Comparison of ENCODE assay signal across 15 mouse cellular contexts in the genomic region with DNA sequence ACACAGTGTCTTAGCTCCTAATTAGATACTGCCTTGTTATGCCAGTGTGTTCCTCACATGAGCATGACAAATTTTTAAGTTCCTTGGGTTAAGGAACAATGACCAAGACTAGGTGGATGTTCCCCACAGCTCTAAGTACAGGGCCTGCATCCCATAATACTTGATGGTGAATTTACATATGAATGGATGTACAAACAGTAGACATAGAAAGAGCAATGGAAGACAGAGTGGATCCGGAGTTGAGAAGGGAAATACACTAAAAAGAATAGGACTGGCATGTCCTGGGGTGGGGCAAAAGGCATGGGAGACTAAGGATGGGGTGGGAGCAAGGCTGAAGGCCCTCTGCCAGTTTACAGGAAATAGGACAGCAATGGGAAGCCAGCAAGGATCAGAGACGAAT. TPM values are rescaled to one million over a fixed set of nuclear protein-coding genes. Genes with fewer than 3 reads are reported as not detected.
A peak's percentile ranks its signal among the peaks of the same experiment; 100 is the strongest.
DNase-seq lines count a peak whose midpoint lies in the region; ATAC-seq and TF ChIP-seq lines count a peak whose summit lies in the region.
"Had no signal": no experiment of that assay in that cellular context is flagged by ENCODE, and none has a peak within 500 bp of the region (broad histone marks: within the 10 kb centered on the region; RNA-seq: fewer than 3 reads in every experiment).

No protein-coding gene starts in this region.

- no peak overlapping the region for H3K27ac ChIP-seq in limb, embryonic 13.5 days
- H3K27ac ChIP-seq in limb, embryonic 10.5 days: no peak overlapping the region
- 0 out of 2 replicates have a peak overlapping the region, but pooled peaks have one; percentile 1 for H3K27ac ChIP-seq in forebrain, embryonic 13.5 days
- H3K27ac ChIP-seq in liver, embryonic 14.5 days: no peak overlapping the region
- H3K27ac ChIP-seq in neural tube, embryonic 14.5 days (ENCODE audit: low read depth, low read length): no peak overlapping the region
- H3K27ac ChIP-seq: limb, embryonic 12.5 days had no signal

- peaks cover 51% of the 10 kb centered on the region for H3K36me3 ChIP-seq in limb, embryonic 13.5 days
- peaks cover 59% of the 10 kb centered on the region for H3K36me3 ChIP-seq in limb, embryonic 10.5 days
- H3K36me3 ChIP-seq in forebrain, embryonic 13.5 days (ENCODE audit: poor library complexity, severe bottlenecking): peaks cover 42% of the 10 kb centered on the region
- H3K36me3 ChIP-seq in liver, embryonic 14.5 days (replicated peaks; ENCODE audit: control insufficient read depth, insufficient read depth, low read depth): peaks cover 14% of the 10 kb centered on the region
- H3K36me3 ChIP-seq in neural tube, embryonic 14.5 days (ENCODE audit: control insufficient read depth, insufficient read depth, low read length): peaks cover 24% of the 10 kb centered on the region; the same call in 1 of the 2 replicates

- H3K9me3 ChIP-seq in limb, embryonic 13.5 days: no peaks in the 10 kb centered on the region
- H3K9me3 ChIP-seq in limb, embryonic 10.5 days (replicated peaks): no peaks in the 10 kb centered on the region
- no peaks in the 10 kb centered on the region for H3K9me3 ChIP-seq in forebrain, embryonic 13.5 days (replicated peaks)
- no peaks in the 10 kb centered on the region for H3K9me3 ChIP-seq in liver, embryonic 14.5 days (ENCODE audit: control insufficient read depth, low read length)
- H3K9me3 ChIP-seq in neural tube, embryonic 14.5 days (ENCODE audit: control insufficient read depth, low read length): no peaks in the 10 kb centered on the region
- H3K9me3 ChIP-seq: limb, embryonic 12.5 days had no signal

- no peak for TF ChIP-seq EP300 in liver, embryonic 14.5 days (IDR thresholded peaks at IDR 0.05; ENCODE audit: low read depth)

- TF ChIP-seq CTCF in liver, embryonic 14.5 days (IDR thresholded peaks at IDR 0.05; ENCODE audit: low read depth): no peak

- no peak for DNase-seq in limb, embryonic 10.5 days (ENCODE audit: low spot score)
- no peak for DNase-seq in liver, embryonic 14.5 days (ENCODE audit: low read depth in 3 of 3, low spot score in 3 of 3)
- DNase-seq in left cerebral cortex, adult 18-20 months (ENCODE audit: low spot score in 2 of 2): no peak
- DNase-seq in adrenal gland, adult 2 months: no peak
- DNase-seq: gastrocnemius, postnatal 10 days had no signal

- no peaks in the 10 kb centered on the region for H3K27me3 ChIP-seq in limb, embryonic 13.5 days
- no peaks in the 10 kb centered on the region for H3K27me3 ChIP-seq in limb, embryonic 10.5 days (ENCODE audit: low read depth, poor library complexity, severe bottlenecking)
- H3K27me3 ChIP-seq in forebrain, embryonic 13.5 days: no peaks in the 10 kb centered on the region
- no peaks in the 10 kb centered on the region for H3K27me3 ChIP-seq in liver, embryonic 14.5 days (ENCODE audit: control insufficient read depth, insufficient read depth, low read length)
- H3K27me3 ChIP-seq in neural tube, embryonic 14.5 days (ENCODE audit: control insufficient read depth, insufficient read depth, low read length): no peaks in the 10 kb centered on the region
- H3K27me3 ChIP-seq: limb, embryonic 12.5 days had no signal

- H3K9ac ChIP-seq in limb, embryonic 13.5 days: no peak overlapping the region
- H3K9ac ChIP-seq in forebrain, embryonic 13.5 days: peak overlapping the region; percentile 53
- H3K9ac ChIP-seq in liver, embryonic 14.5 days (replicated peaks): peak overlapping the region; percentile 23; the same call in 1 of the 2 replicates
- no peak overlapping the region for H3K9ac ChIP-seq in neural tube, embryonic 14.5 days (replicated peaks; ENCODE audit: low read depth, low read length)
- H3K9ac ChIP-seq: limb, embryonic 12.5 days had no signal

- 75% methylated on average over 2 of the region's 2 CpGs for WGBS in limb, embryonic 13.5 days
- WGBS in limb, embryonic 10.5 days: 87% methylated on average over 2 of the region's 2 CpGs
- 43% methylated on average over 2 of the region's 2 CpGs for WGBS in forebrain, embryonic 13.5 days
- 55% methylated on average over 2 of the region's 2 CpGs for WGBS in liver, embryonic 14.5 days (ENCODE audit: insufficient replicate concordance)
- 52% methylated on average over 2 of the region's 2 CpGs for WGBS in neural tube, embryonic 14.5 days

- ATAC-seq in limb, embryonic 13.5 days (ENCODE audit: low FRiP score, low read depth): no peak
- ATAC-seq in forebrain, embryonic 13.5 days: no peak
- no peak for ATAC-seq in liver, embryonic 14.5 days (ENCODE audit: insufficient read depth)
- no peak for ATAC-seq in neural tube, embryonic 14.5 days (ENCODE audit: low read depth)
- ATAC-seq in CD4-positive, CD25-positive, alpha-beta regulatory T cell, adult 4 months: no peak
- ATAC-seq: intestine, embryonic 16.5 days had no signal

- H3K4me2 ChIP-seq in limb, embryonic 13.5 days (replicated peaks): peak overlapping the region; percentile 29
- peak overlapping the region; percentile 94 for H3K4me2 ChIP-seq in forebrain, embryonic 13.5 days
- peak overlapping the region; percentile 92 for H3K4me2 ChIP-seq in liver, embryonic 14.5 days (ENCODE audit: low read depth)
- H3K4me2 ChIP-seq in neural tube, embryonic 14.5 days (ENCODE audit: low read depth, low read length): peak overlapping the region; percentile 28; the same call in 1 of the 2 replicates
- H3K4me2 ChIP-seq: limb, embryonic 12.5 days had no signal

- peaks cover 47% of the 10 kb centered on the region for H3K4me1 ChIP-seq in limb, embryonic 13.5 days
- H3K4me1 ChIP-seq in limb, embryonic 10.5 days: peaks cover 39% of the 10 kb centered on the region
- peaks cover 46% of the 10 kb centered on the region for H3K4me1 ChIP-seq in forebrain, embryonic 13.5 days
- H3K4me1 ChIP-seq in liver, embryonic 14.5 days (replicated peaks; ENCODE audit: control insufficient read depth in 2 of 2, insufficient read depth in 2 of 2, low read length in 1 of 2): peaks cover 11 to 20% of the 10 kb centered on the region in 2 experiments
- H3K4me1 ChIP-seq in neural tube, embryonic 14.5 days (ENCODE audit: control insufficient read depth, insufficient read depth, low read length): peaks cover 40% of the 10 kb centered on the region

- H3K4me3 ChIP-seq in limb, embryonic 13.5 days: no peak overlapping the region
- H3K4me3 ChIP-seq in limb, embryonic 10.5 days: no peak overlapping the region
- peak overlapping the region; percentile 17; the same call in 1 of the 2 replicates for H3K4me3 ChIP-seq in forebrain, embryonic 13.5 days
- peak overlapping the region in 1 of 2 experiments; percentile 15; a peak in 2 of 4 replicates for H3K4me3 ChIP-seq in liver, embryonic 14.5 days (ENCODE audit: insufficient read depth in 1 of 2, low read depth in 2 of 2, low read length in 2 of 2)
- no peak overlapping the region for H3K4me3 ChIP-seq in neural tube, embryonic 14.5 days (ENCODE audit: low read depth, low read length)

RNA-seq across cellular contexts. Expression of a gene that starts 3.2 kb away (rescaled TPM):
- 35.0 and 38.5 TPM in 2 replicates for polyA plus RNA-seq in limb, embryonic 13.5 days (2015; fragmentation: Nextera tagmentation; extraction: Ambion mirVana)
- polyA plus RNA-seq in limb, embryonic 10.5 days (2016; fragmentation: Nextera tagmentation; extraction: Ambion mirVana): 22.7 and 30.0 TPM in 2 replicates
- 27.5 and 27.9 TPM in 2 replicates for polyA plus RNA-seq in forebrain, embryonic 13.5 days (2015; fragmentation: Nextera tagmentation; extraction: Ambion mirVana)
- polyA plus RNA-seq in liver, embryonic 14.5 days (2012; rRNA removed): 13.4 and 15.1 TPM in 2 replicates
- 11.0 and 11.4 TPM in 2 replicates for polyA plus RNA-seq in liver, embryonic 14.5 days (2014; fragmentation: Nextera tagmentation; extraction: Ambion mirVana)
- 24.1 and 28.2 TPM in 2 replicates for polyA plus RNA-seq in neural tube, embryonic 14.5 days (2014; fragmentation: Nextera tagmentation; extraction: Ambion mirVana)
- 10 to 100 TPM; 44.8 to 50.1 TPM for total RNA-seq in left cerebral cortex, adult 18-20 months (2021)
- 10 to 100 TPM; 47.1 to 50.7 TPM for total RNA-seq in adrenal gland, adult 2 months (2021)
- 50.1 and 57.4 TPM in 2 replicates for polyA plus RNA-seq in adrenal gland, adult 2 months (2012; rRNA removed)
- 10 to 100 TPM in 1 of 2 experiments, 1 to 10 TPM in 1; 6.7 to 13.0 TPM for polyA plus RNA-seq in CD4-positive, CD25-positive, alpha-beta regulatory T cell, adult 4 months (2017; shearing (Covaris generic))

RNA-seq across cellular contexts. Expression of a gene that starts 3.3 kb away (rescaled TPM):
- 26.9 and 27.0 TPM in 2 replicates for polyA plus RNA-seq in limb, embryonic 13.5 days (2015; fragmentation: Nextera tagmentation; extraction: Ambion mirVana)
- polyA plus RNA-seq in limb, embryonic 10.5 days (2016; fragmentation: Nextera tagmentation; extraction: Ambion mirVana): 24.3 and 29.2 TPM in 2 replicates
- polyA plus RNA-seq in forebrain, embryonic 13.5 days (2015; fragmentation: Nextera tagmentation; extraction: Ambion mirVana): 44.5 and 47.4 TPM in 2 replicates
- polyA plus RNA-seq in liver, embryonic 14.5 days (2012; rRNA removed): 12.5 and 12.7 TPM in 2 replicates
- polyA plus RNA-seq in liver, embryonic 14.5 days (2014; fragmentation: Nextera tagmentation; extraction: Ambion mirVana): 10.5 and 11.9 TPM in 2 replicates
- polyA plus RNA-seq in neural tube, embryonic 14.5 days (2014; fragmentation: Nextera tagmentation; extraction: Ambion mirVana): 44.4 and 48.5 TPM in 2 replicates
- 10 to 100 TPM; 62.1 to 64.2 TPM for total RNA-seq in left cerebral cortex, adult 18-20 months (2021)
- 10 to 100 TPM in 1 of 2 experiments, 1 to 10 TPM in 1; 6.8 to 13.0 TPM for total RNA-seq in adrenal gland, adult 2 months (2021)
- polyA plus RNA-seq in adrenal gland, adult 2 months (2012; rRNA removed): 13.4 and 13.9 TPM in 2 replicates
- 10 to 100 TPM; 12.1 to 15.5 TPM for polyA plus RNA-seq in CD4-positive, CD25-positive, alpha-beta regulatory T cell, adult 4 months (2017; shearing (Covaris generic))

RNA-seq across cellular contexts. Expression of a gene that starts 8.9 kb away (rescaled TPM):
- 1.4 and 2.2 TPM in 2 replicates for polyA plus RNA-seq in limb, embryonic 13.5 days (2015; fragmentation: Nextera tagmentation; extraction: Ambion mirVana)
- polyA plus RNA-seq in limb, embryonic 10.5 days (2016; fragmentation: Nextera tagmentation; extraction: Ambion mirVana): 0.44 TPM in 1 of 2 replicates, not detected in the other
- 0.65 and 1.8 TPM in 2 replicates for polyA plus RNA-seq in forebrain, embryonic 13.5 days (2015; fragmentation: Nextera tagmentation; extraction: Ambion mirVana)
- polyA plus RNA-seq in liver, embryonic 14.5 days (2012; rRNA removed): not detected in 2 replicates
- not detected in 2 replicates for polyA plus RNA-seq in liver, embryonic 14.5 days (2014; fragmentation: Nextera tagmentation; extraction: Ambion mirVana)
- 1.9 TPM in 1 of 2 replicates, not detected in the other for polyA plus RNA-seq in neural tube, embryonic 14.5 days (2014; fragmentation: Nextera tagmentation; extraction: Ambion mirVana)
- total RNA-seq in left cerebral cortex, adult 18-20 months (2021): not detected
- total RNA-seq in adrenal gland, adult 2 months (2021): 1 to 10 TPM; 1.2 to 3.0 TPM
- polyA plus RNA-seq in adrenal gland, adult 2 months (2012; rRNA removed): 0.94 and 1.5 TPM in 2 replicates
- not detected for polyA plus RNA-seq in CD4-positive, CD25-positive, alpha-beta regulatory T cell, adult 4 months (2017; shearing (Covaris generic))
- total RNA-seq: megakaryocyte, adult 5-6 weeks had no signal
- polyA plus RNA-seq: C2C12; heart, embryonic 14.5 days; small intestine, adult 2 months had no signal

RNA-seq across cellular contexts. Expression of a gene that starts 12.9 kb away (rescaled TPM):
- polyA plus RNA-seq in limb, embryonic 13.5 days (2015; fragmentation: Nextera tagmentation; extraction: Ambion mirVana): 60.4 and 63.6 TPM in 2 replicates
- polyA plus RNA-seq in limb, embryonic 10.5 days (2016; fragmentation: Nextera tagmentation; extraction: Ambion mirVana): 46.8 and 51.1 TPM in 2 replicates
- 48.0 and 54.7 TPM in 2 replicates for polyA plus RNA-seq in forebrain, embryonic 13.5 days (2015; fragmentation: Nextera tagmentation; extraction: Ambion mirVana)
- 26.4 and 30.1 TPM in 2 replicates for polyA plus RNA-seq in liver, embryonic 14.5 days (2012; rRNA removed)
- 39.3 and 39.7 TPM in 2 replicates for polyA plus RNA-seq in liver, embryonic 14.5 days (2014; fragmentation: Nextera tagmentation; extraction: Ambion mirVana)
- polyA plus RNA-seq in neural tube, embryonic 14.5 days (2014; fragmentation: Nextera tagmentation; extraction: Ambion mirVana): 48.8 and 57.8 TPM in 2 replicates
- total RNA-seq in left cerebral cortex, adult 18-20 months (2021): 10 to 100 TPM; 51.7 to 51.8 TPM
- total RNA-seq in adrenal gland, adult 2 months (2021): 100 to 1,000 TPM; 167 to 207 TPM
- 132 and 174 TPM in 2 replicates for polyA plus RNA-seq in adrenal gland, adult 2 months (2012; rRNA removed)
- polyA plus RNA-seq in CD4-positive, CD25-positive, alpha-beta regulatory T cell, adult 4 months (2017; shearing (Covaris generic)): 100 to 1,000 TPM in 1 of 2 experiments, 10 to 100 TPM in 1; 83.5 to 103 TPM

RNA-seq across cellular contexts. Expression of a gene that starts 13.2 kb away (rescaled TPM):
- polyA plus RNA-seq in limb, embryonic 13.5 days (2015; fragmentation: Nextera tagmentation; extraction: Ambion mirVana): 58.7 and 60.0 TPM in 2 replicates
- 27.3 and 40.5 TPM in 2 replicates for polyA plus RNA-seq in limb, embryonic 10.5 days (2016; fragmentation: Nextera tagmentation; extraction: Ambion mirVana)
- polyA plus RNA-seq in forebrain, embryonic 13.5 days (2015; fragmentation: Nextera tagmentation; extraction: Ambion mirVana): 61.8 and 65.1 TPM in 2 replicates
- polyA plus RNA-seq in liver, embryonic 14.5 days (2012; rRNA removed): 9.6 and 10.9 TPM in 2 replicates
- polyA plus RNA-seq in liver, embryonic 14.5 days (2014; fragmentation: Nextera tagmentation; extraction: Ambion mirVana): 21.2 and 21.7 TPM in 2 replicates
- polyA plus RNA-seq in neural tube, embryonic 14.5 days (2014; fragmentation: Nextera tagmentation; extraction: Ambion mirVana): 86.2 and 92.8 TPM in 2 replicates
- total RNA-seq in left cerebral cortex, adult 18-20 months (2021): 10 to 100 TPM; 78.1 to 80.9 TPM
- total RNA-seq in adrenal gland, adult 2 months (2021): 100 to 1,000 TPM; 123 to 178 TPM
- 178 and 207 TPM in 2 replicates for polyA plus RNA-seq in adrenal gland, adult 2 months (2012; rRNA removed)
- 100 to 1,000 TPM; 114 to 125 TPM for polyA plus RNA-seq in CD4-positive, CD25-positive, alpha-beta regulatory T cell, adult 4 months (2017; shearing (Covaris generic))

Comparison
In these comparisons a context has a peak if more than half of its experiments do, and no peak if none do; other contexts are left out.
1. H3K4me2 ChIP-seq: peak in every context shown above with its lines; median percentile 94 in forebrain, embryonic 13.5 days; 92 in liver, embryonic 14.5 days; 29 in limb, embryonic 13.5 days; 28 in neural tube, embryonic 14.5 days.
2. H3K9ac ChIP-seq: peak in forebrain, embryonic 13.5 days (single experiment) and liver, embryonic 14.5 days (single experiment); none in limb, embryonic 13.5 days (single experiment) and neural tube, embryonic 14.5 days (single experiment).